Mouse (Mus musculus): ENCODE measurements around the gene Creb3l2. TPM values are rescaled to one million over a fixed set of nuclear protein-coding genes. Genes with fewer than 3 reads are reported as not detected.

Gene Creb3l2
- polyA plus RNA-seq (2015; fragmentation: Nextera tagmentation; extraction: Ambion mirVana), result 3.3 and 4.6 TPM in 2 replicates

DNA sequence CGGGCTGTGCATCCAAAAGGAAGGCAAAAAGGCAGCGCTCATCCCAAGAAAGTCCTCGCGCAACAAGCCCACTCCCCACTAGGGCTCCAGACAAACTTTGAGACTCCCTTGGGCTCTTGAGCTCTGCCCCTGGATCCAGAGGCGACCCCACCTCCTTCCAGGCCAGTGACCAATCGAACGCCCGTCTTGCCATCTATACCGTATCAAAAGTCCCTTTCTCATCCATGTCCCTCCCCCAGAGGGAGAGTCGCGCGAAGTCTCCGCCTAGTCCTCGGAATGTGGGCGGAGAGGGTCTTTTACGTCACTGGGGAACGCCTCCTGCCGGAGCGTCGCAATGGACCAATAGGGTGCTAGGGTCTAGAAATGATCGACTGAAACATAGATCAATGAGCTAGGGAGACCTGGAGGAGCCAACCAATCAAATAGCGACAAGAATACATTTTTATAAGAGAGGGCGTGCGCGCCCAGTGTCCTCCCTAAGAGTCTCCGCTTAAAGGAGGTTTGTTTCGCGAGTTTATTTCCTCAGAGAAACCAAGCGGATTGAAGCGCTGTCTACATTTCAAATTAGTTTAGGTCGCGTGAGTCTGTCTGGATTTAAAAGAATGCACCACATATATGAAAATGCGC is at the start of gene Creb3l2:
Gene Creb3l2, minus strand, starts transcription at position 106 of the 627 bp plus-strand sequence.
- H3K9me3 ChIP-seq (ENCODE audit: control insufficient read depth, low read length), result no peaks in the 10 kb centered on the region
- H3K36me3 ChIP-seq (ENCODE audit: control insufficient read depth, insufficient read depth, low read length), result no peaks in the 10 kb centered on the region
- WGBS, result under 1% methylated on average over 33 of the region's 33 CpGs
- H3K27ac ChIP-seq (ENCODE audit: low read depth, low read length), result peak within 1 kb of the TSS; percentile 74
- ATAC-seq, result peak; percentile 99
- H3K27me3 ChIP-seq (replicated peaks; ENCODE audit: control insufficient read depth, insufficient read depth, low read length), result no peaks in the 10 kb centered on the region
- peak within 1 kb of the TSS; percentile 69 for H3K9ac ChIP-seq (ENCODE audit: low read depth, low read length)
- peaks cover 4% of the 10 kb centered on the region for H3K4me1 ChIP-seq (ENCODE audit: control insufficient read depth, insufficient read depth, low read depth, low read length)
- peak within 1 kb of the TSS; percentile 72 for H3K4me3 ChIP-seq (ENCODE audit: low read length)
- H3K4me2 ChIP-seq (ENCODE audit: low read length), result peak within 1 kb of the TSS; percentile 94

DNA sequence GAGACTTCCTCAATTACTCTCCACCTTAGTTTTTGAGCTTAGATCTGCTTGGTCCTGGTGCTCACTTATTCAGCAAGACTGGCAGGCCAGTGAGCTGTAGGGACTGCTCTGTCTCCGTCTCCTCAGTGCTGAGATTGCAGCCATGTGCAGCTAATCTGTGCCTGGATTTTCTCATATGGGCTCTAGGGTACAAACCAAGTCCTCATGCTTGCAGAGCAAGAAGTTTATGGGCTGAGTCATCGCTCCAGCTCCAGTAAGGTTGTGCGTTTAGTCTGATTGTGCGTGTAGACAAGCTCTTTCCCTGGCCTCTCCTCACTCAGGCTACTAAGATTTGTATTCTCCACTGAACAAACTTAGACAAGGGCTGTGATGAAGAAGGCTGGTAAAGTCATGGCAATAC is 44.6 kb upstream of the Creb3l2 start:
- H3K36me3 ChIP-seq (ENCODE audit: control insufficient read depth, insufficient read depth, low read length), result no peaks in the 10 kb centered on the region
- no peak overlapping the region for H3K9ac ChIP-seq (ENCODE audit: low read depth, low read length)
- no peaks in the 10 kb centered on the region for H3K4me1 ChIP-seq (ENCODE audit: control insufficient read depth, insufficient read depth, low read depth, low read length)
- H3K4me2 ChIP-seq (ENCODE audit: low read length), result no peak overlapping the region
- no peaks in the 10 kb centered on the region for H3K9me3 ChIP-seq (ENCODE audit: control insufficient read depth, low read length)
- ATAC-seq, result no peak
- H3K27me3 ChIP-seq (replicated peaks; ENCODE audit: control insufficient read depth, insufficient read depth, low read length), result no peaks in the 10 kb centered on the region
- WGBS, result 92% methylated on average over 4 of the region's 4 CpGs
- no peak overlapping the region for H3K27ac ChIP-seq (ENCODE audit: low read depth, low read length)
- H3K4me3 ChIP-seq (ENCODE audit: low read length), result no peak overlapping the region

DNA sequence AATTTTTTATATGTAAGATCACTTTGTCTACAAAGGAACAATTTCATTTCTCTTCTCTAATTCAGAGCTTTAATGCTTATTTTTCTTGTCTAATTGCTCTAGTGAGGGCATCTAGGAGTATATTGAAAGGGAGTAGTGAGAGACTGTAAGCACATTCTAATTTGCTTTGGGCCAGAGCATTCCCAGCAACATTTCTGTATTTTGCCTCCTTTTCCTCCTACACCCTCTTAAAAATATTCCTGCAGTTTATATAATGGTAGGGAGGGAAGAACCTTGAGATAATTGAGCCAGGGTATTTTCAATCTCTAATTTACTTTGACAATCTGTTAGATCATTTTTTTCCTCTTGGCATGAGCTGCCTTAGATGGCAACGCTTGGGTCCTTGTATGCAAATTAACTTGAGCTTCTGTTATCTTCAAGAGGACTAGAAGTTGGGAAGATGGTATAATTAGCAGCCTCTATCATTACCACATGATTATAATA is 42.7 kb upstream of the Creb3l2 start:
- Histone ChIP-seq H3K36me3 (ENCODE audit: control insufficient read depth, insufficient read depth, low read length) (no peaks in the 10 kb centered on the region), H3K9me3 (ENCODE audit: control insufficient read depth, low read length) (no peaks in the 10 kb centered on the region), H3K4me2 (ENCODE audit: low read length) (no peak overlapping the region), H3K4me3 (ENCODE audit: low read length) (no peak overlapping the region), H3K4me1 (ENCODE audit: control insufficient read depth, insufficient read depth, low read depth, low read length) (no peaks in the 10 kb centered on the region), H3K27ac (ENCODE audit: low read depth, low read length) (no peak overlapping the region), H3K27me3 (replicated peaks; ENCODE audit: control insufficient read depth, insufficient read depth, low read length) (no peaks in the 10 kb centered on the region), H3K9ac (ENCODE audit: low read depth, low read length) (no peak overlapping the region)
- WGBS, result 61% methylated on average over 1 of the region's 1 CpGs
- ATAC-seq, result no peak

DNA sequence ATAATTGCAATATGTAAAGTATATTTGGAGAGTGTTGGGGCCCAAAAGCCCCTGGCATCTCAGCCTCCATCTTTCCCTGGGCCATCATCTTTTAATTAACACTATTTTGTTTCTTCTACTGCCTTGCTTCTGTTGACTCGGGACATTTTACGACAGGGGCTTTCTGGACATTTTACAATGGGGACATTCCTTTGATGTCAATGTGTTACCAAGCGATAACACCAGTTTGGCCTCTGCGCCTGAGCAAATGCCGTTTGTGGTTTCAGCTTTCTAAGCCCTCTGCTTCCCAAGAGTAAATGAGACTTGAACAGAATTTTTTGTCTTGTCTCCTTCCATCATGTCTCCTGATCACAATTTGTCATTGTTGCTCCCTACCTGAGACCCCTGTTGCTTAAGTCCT is 41.3 kb upstream of the Creb3l2 start:
- H3K4me2 ChIP-seq (ENCODE audit: low read length), result no peak overlapping the region
- H3K4me3 ChIP-seq (ENCODE audit: low read length), result no peak overlapping the region
- H3K27ac ChIP-seq (ENCODE audit: low read depth, low read length), result no peak overlapping the region
- H3K27me3 ChIP-seq (replicated peaks; ENCODE audit: control insufficient read depth, insufficient read depth, low read length), result no peaks in the 10 kb centered on the region
- no peaks in the 10 kb centered on the region for H3K36me3 ChIP-seq (ENCODE audit: control insufficient read depth, insufficient read depth, low read length)
- WGBS, result 46% methylated on average over 5 of the region's 5 CpGs
- no peaks in the 10 kb centered on the region for H3K4me1 ChIP-seq (ENCODE audit: control insufficient read depth, insufficient read depth, low read depth, low read length)
- no peak overlapping the region for H3K9ac ChIP-seq (ENCODE audit: low read depth, low read length)
- H3K9me3 ChIP-seq (ENCODE audit: control insufficient read depth, low read length), result no peaks in the 10 kb centered on the region
- no peak for ATAC-seq

DNA sequence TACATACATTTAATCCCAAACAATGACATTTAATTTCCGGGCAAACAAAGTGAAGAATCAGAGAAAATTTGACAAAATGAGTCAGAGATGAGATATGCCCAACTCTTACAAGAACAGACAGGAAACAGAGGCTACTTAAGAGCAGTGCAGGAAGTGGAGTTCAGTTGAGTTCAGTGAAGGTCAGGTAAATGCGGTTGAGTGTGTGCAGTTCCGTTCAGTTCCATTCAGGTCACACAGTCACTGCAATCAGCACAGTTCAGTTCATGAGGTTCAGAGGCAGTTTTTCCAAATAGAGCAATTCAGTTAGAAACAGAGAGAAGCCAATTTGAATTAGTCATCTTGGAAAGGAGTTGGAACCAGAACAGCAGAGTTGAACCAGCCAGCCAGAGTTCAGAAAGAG is 39.2 kb upstream of the Creb3l2 start:
- no peak overlapping the region for H3K4me3 ChIP-seq (ENCODE audit: low read length)
- no peaks in the 10 kb centered on the region for H3K27me3 ChIP-seq (replicated peaks; ENCODE audit: control insufficient read depth, insufficient read depth, low read length)
- H3K36me3 ChIP-seq (ENCODE audit: control insufficient read depth, insufficient read depth, low read length), result no peaks in the 10 kb centered on the region
- no peak overlapping the region for H3K9ac ChIP-seq (ENCODE audit: low read depth, low read length)
- H3K9me3 ChIP-seq (ENCODE audit: control insufficient read depth, low read length), result no peaks in the 10 kb centered on the region
- WGBS, result 87% methylated on average over 3 of the region's 3 CpGs
- H3K4me2 ChIP-seq (ENCODE audit: low read length), result no peak overlapping the region
- no peaks in the 10 kb centered on the region for H3K4me1 ChIP-seq (ENCODE audit: control insufficient read depth, insufficient read depth, low read depth, low read length)
- ATAC-seq, result no peak
- no peak overlapping the region for H3K27ac ChIP-seq (ENCODE audit: low read depth, low read length)

DNA sequence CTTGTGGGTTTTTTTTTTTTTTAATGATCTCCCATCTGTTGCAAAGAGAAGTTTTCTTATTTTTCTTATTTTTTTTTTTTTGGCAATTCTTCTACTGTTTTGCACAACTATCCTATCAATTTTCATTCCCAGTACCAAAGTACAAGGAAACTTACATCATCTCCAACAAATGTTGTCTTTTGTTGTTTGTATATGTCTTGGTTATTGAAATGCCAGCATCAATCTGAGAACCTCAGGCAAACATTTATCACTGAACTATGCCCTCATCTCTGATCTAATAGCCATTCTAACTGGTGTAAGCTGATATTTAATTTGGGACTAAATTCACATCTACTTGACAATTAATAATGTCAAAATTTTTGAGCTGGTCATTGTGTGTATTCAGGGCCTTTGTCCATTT is 38.1 kb upstream of the Creb3l2 start:
- H3K27me3 ChIP-seq (replicated peaks; ENCODE audit: control insufficient read depth, insufficient read depth, low read length), result no peaks in the 10 kb centered on the region

DNA sequence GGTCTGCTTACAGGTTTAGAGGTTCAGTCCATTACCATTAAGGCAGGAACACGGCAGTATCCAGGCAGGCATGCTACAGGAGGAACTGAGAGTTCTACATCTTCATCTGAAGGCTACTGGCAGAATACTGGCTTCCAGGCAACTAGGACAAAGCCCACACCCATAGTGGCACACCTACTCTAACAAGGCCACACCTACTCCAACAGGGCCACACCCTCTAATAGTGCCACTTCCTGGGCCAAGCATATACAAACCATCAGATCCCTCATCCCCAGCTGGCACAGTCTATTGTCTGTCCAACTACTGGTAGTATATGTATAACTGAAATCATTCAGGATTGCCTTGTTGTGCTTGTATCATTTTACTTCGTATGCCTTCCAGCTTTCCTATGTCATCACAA is 36.5 kb upstream of the Creb3l2 start:
- 96% methylated on average over 2 of the region's 2 CpGs for WGBS
- Histone ChIP-seq H3K27ac (ENCODE audit: low read depth, low read length) (no peak overlapping the region), H3K4me1 (ENCODE audit: control insufficient read depth, insufficient read depth, low read depth, low read length) (no peaks in the 10 kb centered on the region)

More for the DNA sequence above, 38.1 kb upstream of the Creb3l2 start:
- H3K4me3 ChIP-seq (ENCODE audit: low read length), result no peak overlapping the region
- H3K4me1 ChIP-seq (ENCODE audit: control insufficient read depth, insufficient read depth, low read depth, low read length), result no peaks in the 10 kb centered on the region
- H3K36me3 ChIP-seq (ENCODE audit: control insufficient read depth, insufficient read depth, low read length), result no peaks in the 10 kb centered on the region
- no peak overlapping the region for H3K9ac ChIP-seq (ENCODE audit: low read depth, low read length)
- no peak overlapping the region for H3K27ac ChIP-seq (ENCODE audit: low read depth, low read length)
- H3K9me3 ChIP-seq (ENCODE audit: control insufficient read depth, low read length), result no peaks in the 10 kb centered on the region
- no peak overlapping the region for H3K4me2 ChIP-seq (ENCODE audit: low read length)
- no peak for ATAC-seq

DNA sequence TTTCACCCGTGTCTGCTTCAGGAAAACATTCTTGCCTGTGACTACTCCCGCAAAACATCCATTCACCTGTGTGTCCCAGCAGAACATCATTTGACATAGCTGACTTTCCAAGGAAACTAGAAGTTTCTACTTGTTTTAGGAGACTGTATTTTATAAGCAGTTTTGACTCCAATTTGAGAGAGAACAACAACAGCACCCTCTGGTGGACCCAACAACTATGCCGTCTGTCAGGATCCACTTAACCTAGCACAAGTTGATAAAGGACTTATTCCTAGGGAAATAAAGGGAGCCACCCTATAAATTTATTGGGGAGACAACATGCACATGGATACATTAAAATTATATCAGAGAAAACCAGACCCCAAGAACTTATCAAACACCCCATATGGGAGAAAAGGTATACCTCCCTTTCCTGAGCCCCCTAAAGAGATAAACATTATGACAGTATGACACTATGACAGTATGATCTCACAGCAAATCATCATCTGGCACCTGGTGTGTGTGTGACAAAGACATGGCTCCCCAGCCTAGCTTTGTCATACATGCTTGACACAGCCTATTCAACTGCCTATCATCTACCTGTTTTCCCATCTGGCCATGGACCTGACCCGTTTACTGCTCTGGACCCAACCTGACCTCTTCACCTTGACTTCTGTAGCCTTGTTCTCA is 31.9 kb upstream of the Creb3l2 start:
- H3K36me3 ChIP-seq (ENCODE audit: control insufficient read depth, insufficient read depth, low read length), result no peaks in the 10 kb centered on the region

More for the DNA sequence above, 36.5 kb upstream of the Creb3l2 start:
- no peak for ATAC-seq
- Histone ChIP-seq H3K9me3 (ENCODE audit: control insufficient read depth, low read length) (no peaks in the 10 kb centered on the region), H3K36me3 (ENCODE audit: control insufficient read depth, insufficient read depth, low read length) (no peaks in the 10 kb centered on the region), H3K27me3 (replicated peaks; ENCODE audit: control insufficient read depth, insufficient read depth, low read length) (no peaks in the 10 kb centered on the region), H3K4me2 (ENCODE audit: low read length) (no peak overlapping the region), H3K4me3 (ENCODE audit: low read length) (no peak overlapping the region), H3K9ac (ENCODE audit: low read depth, low read length) (no peak overlapping the region)

DNA sequence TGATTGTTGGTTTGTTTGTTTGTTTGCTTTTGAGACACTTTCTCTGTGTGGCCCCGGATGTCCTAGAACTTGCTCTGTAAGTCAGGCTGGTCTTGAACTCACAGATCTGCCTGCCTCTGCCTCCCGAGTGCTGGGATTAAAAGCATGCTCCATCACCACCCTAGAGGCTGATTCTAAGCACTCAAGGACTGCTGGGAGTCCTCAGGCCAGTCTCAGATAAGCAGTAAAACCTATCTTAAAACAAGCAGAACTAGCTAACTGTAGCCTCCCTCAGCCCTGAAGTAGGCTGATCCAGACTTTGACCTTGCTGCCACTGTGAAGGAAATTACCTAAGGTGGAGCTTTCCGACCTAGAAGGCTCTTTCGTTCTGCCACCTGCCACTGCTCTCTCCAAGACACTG is 28.3 kb upstream of the Creb3l2 start:
- Histone ChIP-seq H3K4me1 (ENCODE audit: control insufficient read depth, insufficient read depth, low read depth, low read length) (no peaks in the 10 kb centered on the region), H3K9ac (ENCODE audit: low read depth, low read length) (no peak overlapping the region), H3K27ac (ENCODE audit: low read depth, low read length) (no peak overlapping the region), H3K4me2 (ENCODE audit: low read length) (no peak overlapping the region), H3K27me3 (replicated peaks; ENCODE audit: control insufficient read depth, insufficient read depth, low read length) (no peaks in the 10 kb centered on the region), H3K9me3 (ENCODE audit: control insufficient read depth, low read length) (no peaks in the 10 kb centered on the region; the same call in 1 of the 2 replicates), H3K4me3 (ENCODE audit: low read length) (no peak overlapping the region), H3K36me3 (ENCODE audit: control insufficient read depth, insufficient read depth, low read length) (no peaks in the 10 kb centered on the region)
- no peak for ATAC-seq
- WGBS, result 81% methylated on average over 4 of the region's 4 CpGs

More for the DNA sequence above, 31.9 kb upstream of the Creb3l2 start:
- Histone ChIP-seq H3K27me3 (replicated peaks; ENCODE audit: control insufficient read depth, insufficient read depth, low read length) (no peaks in the 10 kb centered on the region), H3K9ac (ENCODE audit: low read depth, low read length) (no peak overlapping the region), H3K4me3 (ENCODE audit: low read length) (no peak overlapping the region), H3K9me3 (ENCODE audit: control insufficient read depth, low read length) (no peaks in the 10 kb centered on the region), H3K27ac (ENCODE audit: low read depth, low read length) (no peak overlapping the region), H3K4me2 (ENCODE audit: low read length) (no peak overlapping the region), H3K4me1 (ENCODE audit: control insufficient read depth, insufficient read depth, low read depth, low read length) (no peaks in the 10 kb centered on the region)
- 92% methylated on average over 4 of the region's 4 CpGs for WGBS
- no peak for ATAC-seq
